Mouse (Mus musculus) monocyte, adult 5-6 weeks (primary cell): ENCODE data around the gene Tlr7. TPM values are rescaled to one million over a fixed set of nuclear protein-coding genes. Genes with fewer than 3 reads are reported as not detected.
"Not testable (repeated sequence)": the region's sequence is repeated elsewhere in the genome, so short reads cannot be mapped to it uniquely, and the experiment has no call there.

Source experiments
- ATAC-seq: fragments of 153-309, 156-312 bp; replicated peaks from 2 replicates; pipeline ENCODE4 v1.8.0; 2017; ENCODE audit warnings: mild to moderate bottlenecking; ENCODE audit not compliant: low TSS enrichment, insufficient number of reproducible peaks, severe bottlenecking, poor library complexity, low FRiP score
- total RNA-seq: library from RNA; stranded (forward); fragments of 200-1000, 200-491, 200-594 nt; gene quantifications from 3 replicates; pipeline ENCODE4 v1.2.3, GENCODE M21; 2017

Tlr7 gene
- 116 to 144 TPM (median 135 TPM) in 3 replicates for total RNA-seq

DNA sequence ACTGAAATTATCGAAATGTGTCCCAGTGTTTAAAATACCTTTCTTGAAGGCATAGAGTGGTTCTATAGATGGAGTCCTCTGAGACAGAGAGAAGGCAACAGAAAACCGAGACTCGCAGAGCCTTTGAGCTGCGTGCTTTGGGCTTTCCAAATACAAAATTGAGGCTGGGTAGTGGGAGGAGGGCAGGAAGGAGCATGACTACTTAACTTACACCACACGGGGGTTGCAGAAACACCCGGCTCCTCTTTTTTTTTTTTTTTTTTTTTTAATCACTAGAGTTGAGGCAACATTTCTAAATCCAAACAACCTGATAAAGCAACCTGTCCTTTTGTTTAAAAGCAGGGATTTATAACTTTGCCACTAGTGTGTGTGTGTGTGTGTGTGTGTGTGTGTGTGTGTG, at the start of gene Tlr7:
Gene Tlr7 (minus strand): TSS at position 160 of the 400 bp plus-strand sequence.
- ATAC-seq = no peak

GRCm38 (mm10) chrX:167380073-167380472, 49.7 kb upstream of the Tlr7 start:
- ATAC-seq = no peak

GRCm38 (mm10) chrX:167361231-167361630, 30.9 kb upstream of the Tlr7 start:
- ATAC-seq = not testable (repeated sequence)

GRCm38 (mm10) chrX:167359704-167360103, 29.3 kb upstream of the Tlr7 start:
- ATAC-seq = no peak

DNA sequence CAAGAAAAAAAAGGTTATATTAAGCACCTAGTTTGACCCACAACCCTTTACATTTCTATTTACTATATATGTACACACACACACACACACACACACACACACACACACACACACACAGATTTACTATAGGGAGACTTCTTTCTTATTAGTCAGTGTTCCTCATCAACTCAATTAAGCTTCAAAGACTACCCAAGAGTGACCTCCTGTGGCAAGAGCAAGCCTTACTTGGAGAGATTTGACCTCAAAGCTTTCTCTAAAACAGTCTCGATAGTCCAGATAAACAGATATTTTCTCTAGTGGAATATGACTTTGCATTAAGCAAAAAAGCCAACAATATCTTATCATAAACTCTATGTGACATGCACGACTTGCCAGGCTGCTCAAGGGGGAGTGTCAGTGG, 27.1 kb upstream of the Tlr7 start:
- ATAC-seq = no peak

- no peak for ATAC-seq
Measured at GRCm38 (mm10) chrX:167355965-167356364, 25.6 kb upstream of the Tlr7 start.

GRCm38 (mm10) chrX:167353617-167354016, 23.3 kb upstream of the Tlr7 start:
- peak; percentile 87 for ATAC-seq

DNA sequence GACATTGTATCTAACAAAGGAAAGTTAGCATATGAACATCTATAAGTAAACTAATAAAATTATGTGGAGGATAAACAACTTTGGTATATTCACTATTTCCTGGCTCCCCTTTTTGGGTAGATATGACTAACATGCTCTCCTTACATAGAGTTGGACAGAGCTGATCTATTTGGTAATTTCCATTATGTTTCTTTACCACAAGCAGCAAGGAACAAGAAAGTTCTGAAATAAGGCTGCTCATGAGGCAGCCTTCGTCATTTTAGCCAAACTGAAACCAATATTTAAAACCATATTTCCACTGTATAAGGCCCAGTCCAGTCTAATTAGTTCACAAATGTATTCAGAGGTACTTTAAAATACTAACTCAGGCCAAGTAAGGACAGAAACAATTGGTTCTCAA, 16.1 kb upstream of the Tlr7 start:
- ATAC-seq = no peak

- ATAC-seq = no peak
Measured at GRCm38 (mm10) chrX:167344356-167344755, 14.0 kb upstream of the Tlr7 start.

GRCm38 (mm10) chrX:167341811-167342210, 11.5 kb upstream of the Tlr7 start:
- ATAC-seq = no peak

DNA sequence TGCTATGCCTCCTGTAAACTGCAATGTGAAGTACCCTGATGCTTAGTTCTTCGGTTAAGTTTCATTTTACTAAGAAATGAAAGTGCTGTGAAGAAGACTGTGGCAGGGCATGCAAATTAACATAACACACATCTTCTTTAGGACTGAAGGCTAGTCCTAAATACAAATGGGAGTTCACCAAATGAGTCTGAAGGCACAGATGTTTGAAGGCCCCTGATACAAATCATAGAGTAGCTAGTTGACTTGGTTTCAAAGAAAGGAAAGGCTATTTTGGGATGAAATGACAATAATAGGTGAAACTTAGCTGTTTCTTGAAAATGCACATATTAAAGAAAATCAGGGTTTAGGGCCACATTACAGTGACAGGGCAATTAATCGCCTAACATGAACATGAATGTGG, 9.8 kb upstream of the Tlr7 start:
- no peak for ATAC-seq

- ATAC-seq = peak; percentile 31; the same call in 1 of the 2 replicates
Measured at GRCm38 (mm10) chrX:167337990-167338389, 7.6 kb upstream of the Tlr7 start.

DNA sequence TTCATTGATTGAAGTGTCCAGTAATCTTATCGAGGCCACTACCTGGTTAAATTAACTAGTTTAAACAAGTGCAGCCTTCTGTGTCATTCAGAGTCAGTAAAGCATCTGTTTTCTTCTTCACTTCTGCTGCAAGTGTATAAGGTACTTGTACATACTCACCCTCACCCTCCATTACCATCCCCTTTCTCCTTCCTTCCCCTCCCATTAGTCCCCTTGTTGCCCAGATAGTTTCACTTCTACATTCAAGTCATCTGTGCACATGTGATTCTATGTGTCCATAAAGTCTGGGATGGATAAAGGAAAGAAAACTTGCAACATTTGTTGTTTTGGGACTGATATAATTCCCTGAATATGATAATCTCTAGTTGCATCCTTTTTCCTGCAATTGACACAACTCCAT, 4.2 kb upstream of the Tlr7 start:
- 0 out of 2 replicates have a peak, but pooled peaks have one; percentile 40 for ATAC-seq

DNA sequence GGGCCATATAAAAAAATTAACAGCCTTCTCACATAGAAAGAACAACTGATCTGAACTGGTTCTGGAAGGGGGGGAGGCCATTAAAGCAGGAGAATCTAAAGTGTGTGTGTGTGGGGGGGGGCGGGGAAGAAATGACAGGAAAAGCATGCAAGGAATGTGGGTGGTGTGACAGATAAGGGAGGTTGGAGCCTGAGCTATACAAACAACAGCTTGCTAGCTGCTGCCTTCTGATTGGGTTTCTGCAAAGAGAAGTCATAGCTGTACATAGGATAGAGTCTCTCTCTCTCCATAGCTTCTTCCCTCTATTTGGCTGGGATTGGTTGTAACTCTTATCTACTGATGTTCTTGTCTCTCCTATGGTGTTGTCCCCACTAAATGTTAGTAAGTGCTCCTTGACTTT, 2.2 kb upstream of the Tlr7 start:
- no peak for ATAC-seq

DNA sequence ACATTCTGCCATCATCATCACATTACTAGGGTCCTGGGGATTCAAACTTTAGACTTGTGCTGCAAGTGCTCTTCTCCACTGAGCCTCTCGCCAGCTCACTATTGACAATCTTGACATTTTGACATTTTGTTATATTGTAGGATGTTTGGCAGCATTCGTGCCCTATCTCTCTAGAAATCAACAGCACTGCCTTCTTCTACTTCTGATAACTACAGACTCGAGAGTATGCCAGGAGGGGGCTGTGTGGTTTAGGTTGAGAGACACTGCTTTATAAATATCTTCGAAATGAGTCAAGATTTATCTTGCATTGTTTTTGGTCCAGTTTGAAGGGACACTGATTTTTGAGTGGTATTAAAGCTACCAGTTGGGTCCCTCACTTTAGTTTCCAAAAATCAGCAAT, 635 bp upstream of the Tlr7 start:
- ATAC-seq = no peak

DNA sequence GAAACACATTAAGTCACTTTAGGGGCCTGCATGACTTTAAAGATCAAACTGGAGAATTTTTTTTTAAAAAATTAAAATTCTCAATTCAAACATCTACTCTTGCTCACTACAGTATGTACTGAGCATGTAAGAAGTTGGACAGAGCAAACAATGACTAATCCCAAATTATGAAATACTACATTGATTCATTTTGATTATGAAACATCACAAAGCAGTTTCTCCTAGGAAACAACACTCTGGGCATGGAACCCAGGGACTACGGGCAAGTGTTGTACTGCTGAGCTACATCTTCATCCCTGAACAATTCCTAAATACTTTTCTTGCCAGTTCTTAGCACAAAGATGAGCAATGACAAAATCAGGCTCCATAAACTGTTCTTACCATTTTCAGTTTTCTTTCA, 738 bp downstream of the Tlr7 start:
- ATAC-seq = no peak

GRCm38 (mm10) chrX:167329098-167329497, 1.3 kb downstream of the Tlr7 start:
- no peak for ATAC-seq

GRCm38 (mm10) chrX:167328519-167328918, 1.8 kb downstream of the Tlr7 start:
- no peak for ATAC-seq

DNA sequence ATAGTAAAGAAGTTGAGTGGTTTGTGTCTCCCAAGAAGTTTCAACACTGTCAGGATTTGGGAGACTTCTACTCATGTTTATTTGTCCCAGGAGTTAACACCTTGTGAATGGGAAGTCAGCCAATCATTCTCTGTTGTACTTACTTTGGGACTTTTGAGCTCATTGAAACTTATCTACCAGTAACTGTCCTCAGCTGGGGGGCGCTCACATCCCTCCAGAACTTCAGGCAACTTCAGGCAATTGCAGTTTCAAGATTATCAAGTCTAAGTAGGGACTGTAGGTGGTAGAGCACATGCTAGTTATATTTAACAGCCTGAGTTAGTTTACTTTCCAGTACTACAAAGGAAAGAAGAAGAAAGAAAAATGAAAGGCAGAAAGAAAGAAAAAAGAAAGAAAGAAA, 6.6 kb downstream of the Tlr7 start:
- no peak for ATAC-seq

DNA sequence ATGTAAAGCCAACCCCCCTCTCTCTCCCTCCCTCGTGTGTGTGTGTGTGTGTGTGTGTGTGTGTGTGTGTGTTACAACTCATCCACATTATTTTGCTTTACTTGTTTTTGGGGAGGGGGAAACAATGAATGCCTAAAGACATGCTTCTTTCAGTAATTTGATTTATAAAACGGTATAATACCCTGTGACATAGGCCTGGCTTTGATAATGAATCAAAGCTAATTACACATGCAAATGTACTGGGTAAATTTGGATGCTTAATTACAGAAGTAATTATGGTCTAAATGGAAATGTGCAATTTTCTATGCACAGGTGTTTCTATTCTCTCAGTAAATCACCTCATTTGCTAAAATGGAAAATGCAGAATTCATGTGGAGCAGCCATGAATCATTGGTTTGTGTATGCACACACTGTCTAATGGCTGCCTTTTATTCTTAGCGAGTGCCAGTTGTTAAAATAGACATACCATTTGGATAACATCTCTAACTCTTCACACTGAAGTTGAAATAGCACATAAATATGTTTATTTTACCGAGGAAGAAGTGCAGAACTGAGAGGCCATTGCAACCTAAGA, 9.0 kb downstream of the Tlr7 start:
- ATAC-seq = no peak

- peak; percentile 76 for ATAC-seq
Measured at GRCm38 (mm10) chrX:167318819-167319396, 11.4 kb downstream of the Tlr7 start.
